Mouse (Mus musculus): Measurements from ENCODE around the gene Hsd17b1.

- TF ChIP-seq CTCF (IDR thresholded peaks at IDR 0.05; ENCODE audit: insufficient read depth, low read depth, low read length) (no peak), POLR2A (IDR thresholded peaks at IDR 0.05; ENCODE audit: insufficient read depth, low read depth, low read length) (no peak)
Measured at GRCm38 (mm10) chr11:101033856-101034500, 44.2 kb upstream of the Hsd17b1 start.
